Mouse (Mus musculus) heart, postnatal 0 days (tissue): ENCODE data around the gene Cnga2.
"Not testable (repeated sequence)": the region's sequence is repeated elsewhere in the genome, so short reads cannot be mapped to it uniquely, and the experiment has no call there.

Experiments
- CTCF ChIP-seq: IDR thresholded peaks from 2 replicates; pipeline ENCODE4 v1.5.1; 2016; ENCODE audit warnings: antibody characterized with exemption, control low read depth, low read depth
- EP300 ChIP-seq: IDR thresholded peaks from 2 replicates; pipeline ENCODE4 v1.6.1; 2016; ENCODE audit warnings: antibody characterized with exemption, low read depth

- TF ChIP-seq CTCF, EP300: not testable (repeated sequence)
Observed at GRCm38 (mm10) chrX:71977681-71978080, 14.0 kb upstream of the Cnga2 start.
